Mouse (Mus musculus): ENCODE results near the gene Cwc27.

DNA sequence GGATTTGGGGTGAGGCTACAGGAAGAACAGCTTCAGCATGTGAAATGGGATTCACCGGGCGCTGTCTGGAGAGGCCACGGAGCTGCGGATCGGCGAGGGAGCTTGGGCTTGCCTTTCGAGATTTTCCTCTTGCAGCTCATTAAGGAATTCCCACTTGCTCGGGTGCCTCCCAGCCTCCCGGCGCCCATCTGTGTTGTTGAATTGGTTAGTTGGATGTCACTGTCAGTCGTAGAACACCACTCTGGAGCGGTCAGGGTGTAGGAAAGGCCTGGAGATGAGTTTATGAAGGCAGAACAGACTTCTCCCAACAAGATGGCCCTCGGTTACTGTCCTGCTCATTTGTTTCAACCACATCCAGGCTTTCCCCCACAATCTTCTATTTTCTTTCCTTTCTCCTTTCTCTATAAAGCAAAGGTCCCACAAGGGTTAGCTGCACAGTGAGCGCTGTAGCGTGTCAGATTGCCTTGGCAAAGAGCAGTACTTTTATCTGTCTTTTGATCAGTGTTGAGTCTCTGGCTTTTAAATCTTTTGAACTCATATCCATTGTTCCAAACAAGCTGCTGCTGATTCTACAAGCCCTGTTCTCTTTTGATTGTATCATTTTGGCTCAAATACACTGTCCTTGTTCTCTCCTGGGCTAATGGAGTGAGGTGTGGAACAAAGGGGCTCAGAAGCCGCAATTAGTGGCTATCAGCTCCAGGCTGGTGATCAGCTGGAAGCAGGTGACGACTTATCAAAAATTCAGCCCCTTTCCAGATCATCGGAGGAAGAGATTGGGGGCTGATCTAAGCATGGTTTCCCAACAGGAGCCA, 200.7 kb downstream of the Cwc27 start:
- no peak for TF ChIP-seq POLR2A (IDR thresholded peaks at IDR 0.05; ENCODE audit: extremely low read depth, insufficient read depth, low read length)
- no peak for TF ChIP-seq CTCF (IDR thresholded peaks at IDR 0.05; ENCODE audit: low read depth, low read length)

Measured in liver, adult 2 months (tissue).